Mouse (Mus musculus): Measurements from ENCODE around the gene Ptprr. TPM values are rescaled to one million over a fixed set of nuclear protein-coding genes. Genes with fewer than 3 reads are reported as not detected.

The Ptprr gene
- polyA plus RNA-seq, 1 experiment from 2014 or later: 6.5 TPM

- H3K4me2 ChIP-seq (ENCODE audit: low read depth, low read length): no peak overlapping the region
- H3K27ac ChIP-seq (replicated peaks; ENCODE audit: low read depth, low read length): no peak overlapping the region
- H3K27me3 ChIP-seq (replicated peaks; ENCODE audit: control insufficient read depth, insufficient read depth, low read length): no peaks in the 10 kb centered on the region
- H3K36me3 ChIP-seq (ENCODE audit: control insufficient read depth, insufficient read depth, low read length): no peaks in the 10 kb centered on the region
- DNase-seq (ENCODE audit: low spot score) (no peak), ATAC-seq (ENCODE audit: low read depth) (no peak)
- WGBS: 56% methylated on average over 4 of the region's 4 CpGs
- H3K9me3 ChIP-seq (ENCODE audit: control insufficient read depth, low read length): no peaks in the 10 kb centered on the region
- no peaks in the 10 kb centered on the region for H3K4me1 ChIP-seq (ENCODE audit: control insufficient read depth, insufficient read depth, low read length)
- H3K9ac ChIP-seq (ENCODE audit: low read depth, low read length): no peak overlapping the region
- H3K4me3 ChIP-seq (ENCODE audit: low read depth, low read length): no peak overlapping the region
These were observed 250.3 kb downstream of the Ptprr start for GRCm38 (mm10) chr10:116268343-116268742.

GRCm38 (mm10) chr10:116270646-116271469, 252.8 kb downstream of the Ptprr start:
- no peaks in the 10 kb centered on the region for H3K36me3 ChIP-seq (ENCODE audit: control insufficient read depth, insufficient read depth, low read length)
- H3K4me2 ChIP-seq (ENCODE audit: low read depth, low read length): no peak overlapping the region
- H3K27me3 ChIP-seq (replicated peaks; ENCODE audit: control insufficient read depth, insufficient read depth, low read length): no peaks in the 10 kb centered on the region
- DNase-seq (ENCODE audit: low spot score): no peak
- H3K9me3 ChIP-seq (ENCODE audit: control insufficient read depth, low read length): no peaks in the 10 kb centered on the region
- no peaks in the 10 kb centered on the region for H3K4me1 ChIP-seq (ENCODE audit: control insufficient read depth, insufficient read depth, low read length)
- no peak overlapping the region for H3K27ac ChIP-seq (replicated peaks; ENCODE audit: low read depth, low read length)
- H3K9ac ChIP-seq (ENCODE audit: low read depth, low read length): no peak overlapping the region
- no peak overlapping the region for H3K4me3 ChIP-seq (ENCODE audit: low read depth, low read length)
- WGBS: 76% methylated on average over 12 of the region's 12 CpGs
- ATAC-seq (ENCODE audit: low read depth): no peak

- H3K9me3 ChIP-seq (ENCODE audit: control insufficient read depth, low read length): no peaks in the 10 kb centered on the region
- no peak overlapping the region for H3K9ac ChIP-seq (ENCODE audit: low read depth, low read length)
- H3K36me3 ChIP-seq (ENCODE audit: control insufficient read depth, insufficient read depth, low read length): no peaks in the 10 kb centered on the region
- DNase-seq (ENCODE audit: low spot score): no peak
- no peak overlapping the region for H3K4me3 ChIP-seq (ENCODE audit: low read depth, low read length)
- no peaks in the 10 kb centered on the region for H3K4me1 ChIP-seq (ENCODE audit: control insufficient read depth, insufficient read depth, low read length)
- 83% methylated on average over 10 of the region's 10 CpGs for WGBS
- H3K27ac ChIP-seq (replicated peaks; ENCODE audit: low read depth, low read length): no peak overlapping the region
- no peaks in the 10 kb centered on the region for H3K27me3 ChIP-seq (replicated peaks; ENCODE audit: control insufficient read depth, insufficient read depth, low read length)
- H3K4me2 ChIP-seq (ENCODE audit: low read depth, low read length): no peak overlapping the region
- no peak for ATAC-seq (ENCODE audit: low read depth)
These were observed 253.5 kb downstream of the Ptprr start for GRCm38 (mm10) chr10:116271470-116271915.

- H3K4me2 ChIP-seq (ENCODE audit: low read depth, low read length): no peak overlapping the region
- no peak for ATAC-seq (ENCODE audit: low read depth)
- H3K4me3 ChIP-seq (ENCODE audit: low read depth, low read length): no peak overlapping the region
- no peak overlapping the region for H3K27ac ChIP-seq (replicated peaks; ENCODE audit: low read depth, low read length)
- H3K4me1 ChIP-seq (ENCODE audit: control insufficient read depth, insufficient read depth, low read length): no peaks in the 10 kb centered on the region
- WGBS: 75% methylated on average over 3 of the region's 3 CpGs
- H3K36me3 ChIP-seq (ENCODE audit: control insufficient read depth, insufficient read depth, low read length): no peaks in the 10 kb centered on the region
- H3K9ac ChIP-seq (ENCODE audit: low read depth, low read length): no peak overlapping the region
- no peaks in the 10 kb centered on the region for H3K27me3 ChIP-seq (replicated peaks; ENCODE audit: control insufficient read depth, insufficient read depth, low read length)
- no peak for DNase-seq (ENCODE audit: low spot score)
- H3K9me3 ChIP-seq (ENCODE audit: control insufficient read depth, low read length): no peaks in the 10 kb centered on the region
These were observed 254.1 kb downstream of the Ptprr start for GRCm38 (mm10) chr10:116272156-116272555.

- 0 out of 2 replicates have a peak within 1 kb of the TSS, but pooled peaks have one; percentile 21 for H3K9ac ChIP-seq (ENCODE audit: low read depth, low read length)
These were observed 257.3 kb downstream of the Ptprr start, which contains the start of gene Ptprb for GRCm38 (mm10) chr10:116275280-116275679. TSS of gene Ptprb (plus strand) at chr10:116275523.

GRCm38 (mm10) chr10:116286697-116287344, 268.8 kb downstream of the Ptprr start:
- H3K4me2 ChIP-seq (ENCODE audit: low read depth, low read length): no peak overlapping the region
- no peaks in the 10 kb centered on the region for H3K9me3 ChIP-seq (ENCODE audit: control insufficient read depth, low read length)
- WGBS: 87% methylated on average over 7 of the region's 7 CpGs
- DNase-seq (ENCODE audit: low spot score) (no peak), ATAC-seq (ENCODE audit: low read depth) (no peak)
- no peak overlapping the region for H3K27ac ChIP-seq (replicated peaks; ENCODE audit: low read depth, low read length)
- no peak overlapping the region for H3K4me3 ChIP-seq (ENCODE audit: low read depth, low read length)
- H3K27me3 ChIP-seq (replicated peaks; ENCODE audit: control insufficient read depth, insufficient read depth, low read length): no peaks in the 10 kb centered on the region
- H3K9ac ChIP-seq (ENCODE audit: low read depth, low read length): no peak overlapping the region
- no peaks in the 10 kb centered on the region for H3K36me3 ChIP-seq (ENCODE audit: control insufficient read depth, insufficient read depth, low read length)
- no peaks in the 10 kb centered on the region for H3K4me1 ChIP-seq (ENCODE audit: control insufficient read depth, insufficient read depth, low read length)

More at GRCm38 (mm10) chr10:116275280-116275679, 257.3 kb downstream of the Ptprr start, which contains the start of gene Ptprb:
- Histone ChIP-seq H3K27ac (replicated peaks; ENCODE audit: low read depth, low read length) (no peak within 1 kb of the TSS), H3K4me3 (ENCODE audit: low read depth, low read length) (no peak within 1 kb of the TSS), H3K9me3 (ENCODE audit: control insufficient read depth, low read length) (no peaks in the 10 kb centered on the region), H3K27me3 (replicated peaks; ENCODE audit: control insufficient read depth, insufficient read depth, low read length) (no peaks in the 10 kb centered on the region), H3K4me1 (ENCODE audit: control insufficient read depth, insufficient read depth, low read length) (no peaks in the 10 kb centered on the region), H3K36me3 (ENCODE audit: control insufficient read depth, insufficient read depth, low read length) (no peaks in the 10 kb centered on the region), H3K4me2 (ENCODE audit: low read depth, low read length) (no peak within 1 kb of the TSS)
- WGBS: 74% methylated on average over 7 of the region's 7 CpGs
- no peak for DNase-seq (ENCODE audit: low spot score)
- ATAC-seq (ENCODE audit: low read depth): no peak

- H3K9me3 ChIP-seq (ENCODE audit: control insufficient read depth, low read length): no peaks in the 10 kb centered on the region
- no peak overlapping the region for H3K9ac ChIP-seq (ENCODE audit: low read depth, low read length)
- no peaks in the 10 kb centered on the region for H3K36me3 ChIP-seq (ENCODE audit: control insufficient read depth, insufficient read depth, low read length)
- DNase-seq (ENCODE audit: low spot score): no peak
- no peak overlapping the region for H3K27ac ChIP-seq (replicated peaks; ENCODE audit: low read depth, low read length)
- no peak overlapping the region for H3K4me3 ChIP-seq (ENCODE audit: low read depth, low read length)
- WGBS: 56% methylated on average over 9 of the region's 9 CpGs
- H3K4me1 ChIP-seq (ENCODE audit: control insufficient read depth, insufficient read depth, low read length): no peaks in the 10 kb centered on the region
- no peak for ATAC-seq (ENCODE audit: low read depth)
- no peaks in the 10 kb centered on the region for H3K27me3 ChIP-seq (replicated peaks; ENCODE audit: control insufficient read depth, insufficient read depth, low read length)
- no peak overlapping the region for H3K4me2 ChIP-seq (ENCODE audit: low read depth, low read length)
These were observed 270.1 kb downstream of the Ptprr start for GRCm38 (mm10) chr10:116288130-116288529.

GRCm38 (mm10) chr10:116290483-116290882, 272.5 kb downstream of the Ptprr start:
- H3K4me1 ChIP-seq (ENCODE audit: control insufficient read depth, insufficient read depth, low read length): no peaks in the 10 kb centered on the region
- no peak overlapping the region for H3K4me3 ChIP-seq (ENCODE audit: low read depth, low read length)
- DNase-seq (ENCODE audit: low spot score) (no peak), ATAC-seq (ENCODE audit: low read depth) (no peak)
- WGBS: 80% methylated on average over 4 of the region's 4 CpGs
- H3K27me3 ChIP-seq (replicated peaks; ENCODE audit: control insufficient read depth, insufficient read depth, low read length): no peaks in the 10 kb centered on the region
- H3K36me3 ChIP-seq (ENCODE audit: control insufficient read depth, insufficient read depth, low read length): no peaks in the 10 kb centered on the region
- H3K4me2 ChIP-seq (ENCODE audit: low read depth, low read length): no peak overlapping the region
- no peaks in the 10 kb centered on the region for H3K9me3 ChIP-seq (ENCODE audit: control insufficient read depth, low read length)
- H3K9ac ChIP-seq (ENCODE audit: low read depth, low read length): no peak overlapping the region
- H3K27ac ChIP-seq (replicated peaks; ENCODE audit: low read depth, low read length): no peak overlapping the region

Measured in embryonic facial prominence, embryonic 14.5 days (tissue).